Mouse (Mus musculus) ES-E14 (cell line): Measurements from ENCODE around the gene 4933428G20Rik.

Source experiments
- HCFC1 ChIP-seq: IDR thresholded peaks from 2 replicates; pipeline ENCODE4 v1.6.1; 2012; ENCODE audit warnings: low read length, inconsistent platforms, borderline replicate concordance; ENCODE audit not compliant: insufficient read depth
- ZNF384 ChIP-seq: IDR thresholded peaks from 2 replicates; pipeline ENCODE4 v1.6.1; 2012; ENCODE audit warnings: low read depth, low read length, inconsistent platforms

DNA sequence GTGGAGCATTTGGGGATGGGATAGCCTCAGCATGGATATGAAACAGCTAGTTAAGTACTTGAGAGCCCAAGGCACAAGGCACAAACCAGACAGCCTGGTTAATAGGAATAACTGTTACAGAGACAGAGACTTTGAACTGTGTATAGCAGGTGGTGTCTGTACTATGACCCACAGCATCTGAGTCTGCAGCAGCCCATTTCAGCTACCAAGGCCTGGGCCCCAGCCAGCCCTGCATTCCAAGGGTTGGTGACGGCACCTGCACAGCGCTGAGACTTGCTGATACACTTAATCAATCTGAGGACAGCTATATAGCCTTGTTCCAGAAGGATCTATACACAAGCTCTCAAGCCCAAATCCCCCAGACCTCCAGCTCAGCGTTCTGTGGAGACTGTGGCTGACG is 2.6 kb downstream of the 4933428G20Rik start:
- TF ChIP-seq HCFC1 = no peak
- TF ChIP-seq ZNF384 = no peak
